Mouse (Mus musculus): ENCODE results near the gene Atl3. TPM values are rescaled to one million over a fixed set of nuclear protein-coding genes. Genes with fewer than 3 reads are reported as not detected.

Atl3 gene
- polyA plus RNA-seq, 1 experiment from 2014 or later: 5.8 TPM

DNA sequence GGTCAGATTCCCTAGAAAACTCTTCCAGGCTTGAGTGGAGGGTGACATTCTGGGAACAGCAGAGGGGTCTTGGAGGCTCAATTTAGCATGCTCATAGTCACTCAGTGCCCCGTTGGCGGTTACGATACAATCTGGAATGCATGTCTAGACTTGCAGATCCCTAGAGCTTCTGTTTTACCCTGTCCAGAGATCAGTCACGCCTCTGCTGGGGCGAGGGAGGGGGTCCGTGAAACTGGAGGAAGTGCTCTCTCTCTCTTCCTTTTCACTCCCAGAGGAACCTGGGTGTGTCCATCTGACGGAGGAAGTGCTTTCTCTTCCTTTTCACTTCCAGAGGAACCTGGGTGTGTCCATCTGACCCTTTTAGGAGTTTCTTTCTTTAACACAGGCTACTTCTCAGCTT is 89.3 kb downstream of the Atl3 start:
- no peak overlapping the region for H3K9ac ChIP-seq (ENCODE audit: low read depth, low read length)
- WGBS: 56% methylated on average over 7 of the region's 7 CpGs
- no peaks in the 10 kb centered on the region for H3K4me1 ChIP-seq (ENCODE audit: control insufficient read depth, insufficient read depth, low read depth, low read length)
- H3K4me2 ChIP-seq (ENCODE audit: low read length): no peak overlapping the region
- no peak overlapping the region for H3K27ac ChIP-seq (ENCODE audit: low read depth, low read length)
- no peaks in the 10 kb centered on the region for H3K9me3 ChIP-seq (ENCODE audit: control insufficient read depth, low read length)
- H3K36me3 ChIP-seq (ENCODE audit: control insufficient read depth, insufficient read depth, low read length): no peaks in the 10 kb centered on the region
- no peak for ATAC-seq
- H3K4me3 ChIP-seq (ENCODE audit: low read length): no peak overlapping the region
- H3K27me3 ChIP-seq (replicated peaks; ENCODE audit: control insufficient read depth, insufficient read depth, low read length): no peaks in the 10 kb centered on the region

DNA sequence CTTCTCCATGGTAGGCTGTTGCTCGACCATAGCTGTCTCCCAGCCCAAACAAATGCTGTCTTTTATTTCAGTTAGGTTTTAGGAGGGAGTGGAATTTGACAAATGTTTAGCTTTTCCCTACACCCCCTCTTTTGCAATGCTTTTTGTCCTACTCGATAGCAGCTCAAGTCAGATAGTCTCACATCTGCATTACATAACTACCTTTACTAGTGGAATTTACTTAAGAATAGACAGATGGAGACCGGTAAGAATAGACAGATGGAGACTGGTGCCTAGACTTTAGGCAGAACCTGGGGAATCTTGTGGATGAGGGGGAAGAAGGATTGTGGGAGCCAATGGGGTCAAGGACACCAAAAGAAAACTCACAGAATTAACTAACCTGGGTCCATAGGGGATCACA is 89.8 kb downstream of the Atl3 start:
- ATAC-seq: no peak
- Histone ChIP-seq H3K4me1 (ENCODE audit: control insufficient read depth, insufficient read depth, low read depth, low read length) (no peaks in the 10 kb centered on the region), H3K4me3 (ENCODE audit: low read length) (no peak overlapping the region), H3K9ac (ENCODE audit: low read depth, low read length) (no peak overlapping the region), H3K27ac (ENCODE audit: low read depth, low read length) (no peak overlapping the region), H3K4me2 (ENCODE audit: low read length) (no peak overlapping the region), H3K9me3 (ENCODE audit: control insufficient read depth, low read length) (no peaks in the 10 kb centered on the region), H3K36me3 (ENCODE audit: control insufficient read depth, insufficient read depth, low read length) (no peaks in the 10 kb centered on the region), H3K27me3 (replicated peaks; ENCODE audit: control insufficient read depth, insufficient read depth, low read length) (no peaks in the 10 kb centered on the region)
- WGBS: 81% methylated on average over 3 of the region's 3 CpGs

DNA sequence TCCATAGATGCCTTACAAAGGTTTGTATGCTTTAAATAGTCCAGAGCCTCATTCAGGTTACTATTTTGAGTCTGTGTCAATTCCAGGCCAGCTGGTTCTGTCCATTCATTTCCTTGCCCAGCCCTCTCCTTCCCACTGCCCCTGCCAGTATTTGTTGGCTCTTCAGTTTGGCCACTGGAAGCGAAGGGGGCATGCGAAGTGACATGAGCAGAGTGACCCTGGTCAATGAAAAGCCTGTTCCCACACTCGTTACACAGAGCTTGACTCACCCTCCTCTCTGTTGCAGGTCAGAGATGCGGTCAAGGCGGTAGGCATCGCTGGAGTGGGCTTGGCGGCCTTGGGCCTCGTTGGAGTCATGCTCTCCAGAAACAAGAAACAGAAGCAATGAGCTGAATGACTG is 91.4 kb downstream of the Atl3 start:
- ATAC-seq: no peak
- H3K4me1 ChIP-seq (ENCODE audit: control insufficient read depth, insufficient read depth, low read depth, low read length): no peaks in the 10 kb centered on the region
- H3K27ac ChIP-seq (ENCODE audit: low read depth, low read length): no peak overlapping the region
- no peaks in the 10 kb centered on the region for H3K9me3 ChIP-seq (ENCODE audit: control insufficient read depth, low read length)
- no peaks in the 10 kb centered on the region for H3K27me3 ChIP-seq (replicated peaks; ENCODE audit: control insufficient read depth, insufficient read depth, low read length)
- WGBS: 83% methylated on average over 8 of the region's 8 CpGs
- H3K4me2 ChIP-seq (ENCODE audit: low read length): no peak overlapping the region
- H3K36me3 ChIP-seq (ENCODE audit: control insufficient read depth, insufficient read depth, low read length): no peaks in the 10 kb centered on the region
- no peak overlapping the region for H3K9ac ChIP-seq (ENCODE audit: low read depth, low read length)
- H3K4me3 ChIP-seq (ENCODE audit: low read length): no peak overlapping the region

- Histone ChIP-seq H3K9me3 (ENCODE audit: control insufficient read depth, low read length) (no peaks in the 10 kb centered on the region), H3K4me1 (ENCODE audit: control insufficient read depth, insufficient read depth, low read depth, low read length) (no peaks in the 10 kb centered on the region), H3K36me3 (ENCODE audit: control insufficient read depth, insufficient read depth, low read length) (no peaks in the 10 kb centered on the region), H3K27me3 (replicated peaks; ENCODE audit: control insufficient read depth, insufficient read depth, low read length) (no peaks in the 10 kb centered on the region), H3K27ac (ENCODE audit: low read depth, low read length) (no peak overlapping the region), H3K4me3 (ENCODE audit: low read length) (no peak overlapping the region), H3K4me2 (ENCODE audit: low read length) (no peak overlapping the region), H3K9ac (ENCODE audit: low read depth, low read length) (no peak overlapping the region)
- 91% methylated on average over 6 of the region's 6 CpGs for WGBS
- no peak for ATAC-seq
Observed at GRCm38 (mm10) chr19:7585764-7586163, 91.9 kb downstream of the Atl3 start.

Other genes starting within 250 kb of the Atl3 start
- 10.5 and 18.5 TPM in 2 replicates for gene Rcor2, start 226.7 kb upstream of the Atl3 start, polyA plus RNA-seq (2015; fragmentation: Nextera tagmentation; extraction: Ambion mirVana)
- gene Mark2, start 152.2 kb upstream of the Atl3 start, polyA plus RNA-seq (2015; fragmentation: Nextera tagmentation; extraction: Ambion mirVana): 40.5 and 43.2 TPM in 2 replicates
- 23.4 and 34.0 TPM in 2 replicates for gene Spindoc, start 111.0 kb upstream of the Atl3 start, polyA plus RNA-seq (2015; fragmentation: Nextera tagmentation; extraction: Ambion mirVana)
- 11.2 and 12.4 TPM in 2 replicates for gene 2700081O15Rik, start 76.4 kb upstream of the Atl3 start, polyA plus RNA-seq (2015; fragmentation: Nextera tagmentation; extraction: Ambion mirVana)
- 693 and 702 TPM in 2 replicates for gene Rtn3, start 10.8 kb upstream of the Atl3 start, polyA plus RNA-seq (2015; fragmentation: Nextera tagmentation; extraction: Ambion mirVana)
- gene Pla2g16, start 63.4 kb downstream of the Atl3 start, polyA plus RNA-seq (2015; fragmentation: Nextera tagmentation; extraction: Ambion mirVana): 6.0 and 8.6 TPM in 2 replicates
- 0.28 and 0.46 TPM in 2 replicates for gene Lgals12, start 113.2 kb downstream of the Atl3 start, polyA plus RNA-seq (2015; fragmentation: Nextera tagmentation; extraction: Ambion mirVana)
- gene Hrasls5, start 118.5 kb downstream of the Atl3 start, polyA plus RNA-seq (2015; fragmentation: Nextera tagmentation; extraction: Ambion mirVana): 0.15 TPM in 1 of 2 replicates, not detected in the other
- 0.50 and 0.56 TPM in 2 replicates for gene Slc22a19, start 217.3 kb downstream of the Atl3 start, polyA plus RNA-seq (2015; fragmentation: Nextera tagmentation; extraction: Ambion mirVana)